Mouse (Mus musculus): ENCODE results near the gene Txndc5. TPM values are rescaled to one million over a fixed set of nuclear protein-coding genes. Genes with fewer than 3 reads are reported as not detected.

Txndc5 gene
- polyA plus RNA-seq, 1 experiment from 2014 or later, result 104 TPM

DNA sequence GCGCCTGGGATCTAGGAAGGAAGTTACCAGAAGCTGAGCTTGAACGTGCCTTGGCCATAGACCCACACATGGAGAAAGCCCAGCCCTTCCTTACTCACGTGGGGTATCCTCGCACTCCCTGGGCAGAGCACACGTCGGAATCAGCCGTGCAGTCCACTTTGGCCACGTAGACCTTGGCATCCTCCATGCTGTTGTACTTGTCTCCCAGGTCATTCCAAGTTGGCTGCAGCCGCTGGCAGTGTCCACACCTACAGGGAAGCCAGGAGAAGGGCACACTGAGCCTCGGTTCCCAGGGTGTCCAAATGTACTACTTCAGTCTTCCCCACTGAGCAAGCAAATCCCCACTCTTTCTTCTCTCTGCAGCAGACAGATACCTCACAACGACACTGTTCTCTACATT lies 5.4 kb downstream of the Txndc5 start:
- no peak overlapping the region for H3K4me2 ChIP-seq
- H3K9ac ChIP-seq, result no peak overlapping the region
- H3K27me3 ChIP-seq (replicated peaks), result no peaks in the 10 kb centered on the region
- ATAC-seq, result no peak
- H3K4me1 ChIP-seq, result peaks cover 31% of the 10 kb centered on the region
- H3K9me3 ChIP-seq (replicated peaks), result no peaks in the 10 kb centered on the region
- H3K36me3 ChIP-seq, result peaks cover 55% of the 10 kb centered on the region
- no peak overlapping the region for H3K27ac ChIP-seq
- no peak overlapping the region for H3K4me3 ChIP-seq
- 84% methylated on average over 11 of the region's 11 CpGs for WGBS (ENCODE audit: insufficient replicate concordance)

DNA sequence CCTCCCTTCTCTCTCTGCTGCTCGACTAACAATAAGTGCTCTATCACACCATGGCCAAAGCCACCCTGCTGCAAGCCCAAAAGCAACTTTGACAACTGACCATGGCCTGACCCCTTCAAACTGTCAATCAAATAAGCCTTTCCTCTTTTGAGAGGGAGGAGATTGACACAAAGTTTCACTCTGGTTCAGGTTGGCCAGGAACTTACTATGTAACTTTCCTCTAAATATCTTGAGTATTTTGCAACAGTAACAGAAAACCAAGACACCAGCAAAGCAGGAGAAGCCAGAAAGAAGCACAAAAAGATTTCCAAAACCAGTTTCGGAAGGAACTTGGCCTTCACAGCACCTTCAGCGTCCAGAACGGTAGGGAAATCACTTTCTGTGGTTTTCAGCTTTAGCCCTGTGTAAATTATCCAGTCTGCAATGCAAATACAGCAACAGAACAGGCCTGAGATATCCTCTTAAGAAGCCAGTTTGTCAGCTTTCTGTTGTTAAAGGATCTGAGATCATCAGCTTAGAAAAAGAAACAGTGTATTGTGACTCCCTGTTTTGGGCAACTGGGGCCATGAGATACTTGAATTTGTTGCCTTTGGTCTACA lies 6.5 kb downstream of the Txndc5 start:
- WGBS (ENCODE audit: insufficient replicate concordance), result 67% methylated on average over 4 of the region's 4 CpGs

DNA sequence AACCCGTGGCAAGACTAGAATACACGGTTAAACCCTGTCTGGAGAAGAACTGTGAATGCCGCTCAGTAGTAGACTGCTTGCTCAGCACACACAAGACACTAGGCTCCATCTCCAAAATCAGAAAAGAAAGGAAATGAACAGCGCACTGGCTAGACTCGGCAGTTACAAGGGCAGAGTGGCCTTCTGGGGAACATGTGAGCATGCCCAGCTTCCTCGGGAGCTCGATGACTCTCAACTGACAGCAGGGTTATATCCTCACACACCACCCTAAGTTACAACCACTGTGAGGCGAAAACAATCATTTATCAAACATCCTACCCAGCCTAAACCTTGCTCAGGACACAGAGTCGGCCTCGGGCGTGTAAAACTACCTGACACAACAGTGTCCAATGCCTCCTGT lies 8.3 kb downstream of the Txndc5 start:
- no peak overlapping the region for H3K27ac ChIP-seq
- no peak overlapping the region for H3K4me2 ChIP-seq
- H3K36me3 ChIP-seq, result peaks cover 79% of the 10 kb centered on the region

More for the DNA sequence above, 6.5 kb downstream of the Txndc5 start:
- Histone ChIP-seq H3K9me3 (replicated peaks) (no peaks in the 10 kb centered on the region), H3K9ac (no peak overlapping the region), H3K4me3 (no peak overlapping the region), H3K4me1 (peaks cover 22% of the 10 kb centered on the region), H3K4me2 (no peak overlapping the region), H3K27me3 (replicated peaks) (no peaks in the 10 kb centered on the region), H3K27ac (no peak overlapping the region), H3K36me3 (peaks cover 66% of the 10 kb centered on the region)
- ATAC-seq, result no peak

DNA sequence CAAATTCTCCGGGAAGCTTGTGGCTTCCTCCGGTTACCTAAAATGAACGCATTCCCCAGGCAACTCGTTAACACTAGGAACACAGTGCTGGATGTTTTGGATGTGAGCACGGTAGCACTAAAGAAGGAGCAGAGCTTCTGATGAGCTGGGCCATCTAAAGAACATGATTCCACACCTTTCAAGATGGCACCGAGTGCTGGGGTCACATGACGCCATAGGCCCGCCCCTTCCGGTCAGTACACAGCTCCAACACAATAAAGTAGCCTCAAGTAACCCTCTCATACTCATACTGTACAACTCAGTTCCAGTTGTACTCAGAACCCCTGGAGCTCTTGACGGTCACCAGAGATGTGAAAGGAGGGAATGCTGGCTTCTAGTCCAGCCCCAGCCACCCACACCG lies 12.0 kb downstream of the Txndc5 start:
- Histone ChIP-seq H3K27ac (no peak overlapping the region), H3K4me1 (no peaks in the 10 kb centered on the region), H3K9me3 (replicated peaks) (no peaks in the 10 kb centered on the region), H3K27me3 (replicated peaks) (no peaks in the 10 kb centered on the region), H3K4me3 (no peak overlapping the region), H3K4me2 (no peak overlapping the region), H3K36me3 (peaks cover 90% of the 10 kb centered on the region), H3K9ac (no peak overlapping the region)
- WGBS (ENCODE audit: insufficient replicate concordance), result 85% methylated on average over 11 of the region's 11 CpGs
- ATAC-seq, result no peak

More for the DNA sequence above, 8.3 kb downstream of the Txndc5 start:
- ATAC-seq, result no peak
- Histone ChIP-seq H3K4me3 (no peak overlapping the region), H3K27me3 (replicated peaks) (no peaks in the 10 kb centered on the region), H3K9me3 (replicated peaks) (no peaks in the 10 kb centered on the region), H3K9ac (no peak overlapping the region), H3K4me1 (peaks cover 4% of the 10 kb centered on the region; the same call in 1 of the 2 replicates)
- 75% methylated on average over 11 of the region's 11 CpGs for WGBS (ENCODE audit: insufficient replicate concordance)

DNA sequence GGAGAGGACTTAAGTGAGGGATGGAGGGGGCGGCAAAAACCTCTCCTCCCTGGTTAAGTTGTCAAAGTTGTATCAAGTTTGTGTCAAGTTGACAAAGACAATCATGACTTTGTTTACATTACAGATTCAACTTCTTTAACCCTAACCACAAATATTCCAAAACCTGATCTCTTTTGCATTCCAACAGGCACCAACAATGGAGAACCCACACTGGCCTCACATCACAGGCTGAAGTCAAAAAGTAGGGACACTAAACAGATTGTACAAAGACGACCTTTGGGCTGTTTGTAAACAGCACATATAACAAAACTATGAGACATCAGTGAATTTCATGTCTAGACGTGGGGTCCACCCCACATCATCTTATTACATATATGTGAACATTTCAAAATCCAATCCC lies 12.8 kb downstream of the Txndc5 start:
- H3K9ac ChIP-seq, result no peak overlapping the region
- ATAC-seq, result no peak
- 69% methylated on average over 3 of the region's 3 CpGs for WGBS (ENCODE audit: insufficient replicate concordance)
- no peaks in the 10 kb centered on the region for H3K9me3 ChIP-seq (replicated peaks)
- H3K27ac ChIP-seq, result no peak overlapping the region
- peaks cover 89% of the 10 kb centered on the region for H3K36me3 ChIP-seq
- no peak overlapping the region for H3K4me3 ChIP-seq
- no peak overlapping the region for H3K4me2 ChIP-seq
- no peaks in the 10 kb centered on the region for H3K4me1 ChIP-seq
- H3K27me3 ChIP-seq (replicated peaks), result no peaks in the 10 kb centered on the region

DNA sequence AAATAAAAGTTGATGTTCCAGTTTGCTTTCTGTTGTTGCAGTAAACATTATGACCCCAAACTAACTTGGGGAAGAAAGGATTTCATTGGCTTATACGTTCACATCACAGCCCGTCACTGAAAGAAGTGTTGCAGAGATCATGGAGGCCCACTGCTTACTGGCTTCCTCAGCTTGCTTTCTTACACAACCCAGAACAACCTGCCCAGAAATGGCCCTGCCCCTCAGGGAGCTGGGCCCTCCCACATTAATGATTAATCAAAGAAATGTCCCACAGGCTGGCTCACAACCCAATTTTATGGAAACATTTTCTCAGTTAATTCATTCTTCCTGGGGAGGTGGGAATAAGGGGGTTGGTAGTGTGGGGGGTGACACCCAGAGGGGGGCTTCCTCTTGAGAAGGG lies 13.2 kb downstream of the Txndc5 start:
- Histone ChIP-seq H3K4me3 (no peak overlapping the region), H3K4me1 (no peaks in the 10 kb centered on the region), H3K36me3 (peaks cover 89% of the 10 kb centered on the region), H3K9ac (no peak overlapping the region), H3K4me2 (no peak overlapping the region), H3K9me3 (replicated peaks) (no peaks in the 10 kb centered on the region), H3K27me3 (replicated peaks) (no peaks in the 10 kb centered on the region), H3K27ac (no peak overlapping the region)
- WGBS (ENCODE audit: insufficient replicate concordance), result 78% methylated on average over 2 of the region's 2 CpGs
- ATAC-seq, result no peak; the same call in 1 of the 2 replicates

DNA sequence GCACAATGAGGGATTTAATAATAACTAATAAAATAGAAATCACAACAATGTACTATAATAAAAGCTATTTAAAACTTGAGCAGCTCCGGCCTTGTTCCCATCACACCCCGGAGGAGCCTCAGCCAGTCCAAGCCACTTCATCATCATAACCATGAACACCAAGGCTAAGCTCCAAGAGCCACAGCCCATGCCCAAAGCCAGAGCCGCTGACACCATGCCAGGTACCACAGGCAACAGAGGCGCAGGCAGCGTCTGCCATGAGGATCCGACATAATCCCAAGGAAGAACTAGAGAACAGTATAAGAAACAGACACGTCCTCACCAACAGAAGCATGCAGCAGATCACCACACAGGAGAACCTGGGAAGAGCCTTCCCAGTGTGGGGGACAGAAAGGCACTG lies 14.7 kb downstream of the Txndc5 start:
- Histone ChIP-seq H3K27ac (no peak overlapping the region), H3K9ac (no peak overlapping the region), H3K4me1 (no peaks in the 10 kb centered on the region), H3K9me3 (replicated peaks) (no peaks in the 10 kb centered on the region), H3K36me3 (peaks cover 89% of the 10 kb centered on the region), H3K4me2 (no peak overlapping the region), H3K27me3 (replicated peaks) (no peaks in the 10 kb centered on the region), H3K4me3 (no peak overlapping the region)
- ATAC-seq, result no peak
- 87% methylated on average over 7 of the region's 7 CpGs for WGBS (ENCODE audit: insufficient replicate concordance)

DNA sequence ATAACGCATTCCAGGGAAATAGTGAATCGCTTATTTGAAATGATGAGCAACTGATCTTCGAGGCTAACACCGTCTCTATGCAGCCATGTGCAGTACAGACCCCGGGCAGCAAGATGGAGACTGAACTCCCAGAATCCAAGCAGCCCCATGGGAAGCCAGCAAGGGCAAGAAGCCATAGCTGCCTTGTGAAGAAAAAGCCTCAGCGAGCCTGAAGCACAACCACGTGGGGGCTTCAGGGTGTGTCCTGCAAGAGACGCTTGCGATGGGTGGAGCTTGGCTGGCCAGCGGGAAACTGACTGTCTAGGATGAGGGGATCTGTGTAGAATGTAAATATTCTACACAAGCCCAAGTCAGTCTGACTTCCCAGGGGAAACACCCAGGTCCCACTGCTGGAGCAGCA lies 16.6 kb downstream of the Txndc5 start:
- H3K4me3 ChIP-seq, result no peak overlapping the region
- no peak overlapping the region for H3K9ac ChIP-seq
- no peak overlapping the region for H3K4me2 ChIP-seq
- WGBS (ENCODE audit: insufficient replicate concordance), result 74% methylated on average over 10 of the region's 10 CpGs
- no peaks in the 10 kb centered on the region for H3K27me3 ChIP-seq (replicated peaks)
- H3K9me3 ChIP-seq (replicated peaks), result no peaks in the 10 kb centered on the region
- no peaks in the 10 kb centered on the region for H3K4me1 ChIP-seq
- H3K36me3 ChIP-seq, result peaks cover 89% of the 10 kb centered on the region
- no peak for ATAC-seq
- H3K27ac ChIP-seq, result no peak overlapping the region

DNA sequence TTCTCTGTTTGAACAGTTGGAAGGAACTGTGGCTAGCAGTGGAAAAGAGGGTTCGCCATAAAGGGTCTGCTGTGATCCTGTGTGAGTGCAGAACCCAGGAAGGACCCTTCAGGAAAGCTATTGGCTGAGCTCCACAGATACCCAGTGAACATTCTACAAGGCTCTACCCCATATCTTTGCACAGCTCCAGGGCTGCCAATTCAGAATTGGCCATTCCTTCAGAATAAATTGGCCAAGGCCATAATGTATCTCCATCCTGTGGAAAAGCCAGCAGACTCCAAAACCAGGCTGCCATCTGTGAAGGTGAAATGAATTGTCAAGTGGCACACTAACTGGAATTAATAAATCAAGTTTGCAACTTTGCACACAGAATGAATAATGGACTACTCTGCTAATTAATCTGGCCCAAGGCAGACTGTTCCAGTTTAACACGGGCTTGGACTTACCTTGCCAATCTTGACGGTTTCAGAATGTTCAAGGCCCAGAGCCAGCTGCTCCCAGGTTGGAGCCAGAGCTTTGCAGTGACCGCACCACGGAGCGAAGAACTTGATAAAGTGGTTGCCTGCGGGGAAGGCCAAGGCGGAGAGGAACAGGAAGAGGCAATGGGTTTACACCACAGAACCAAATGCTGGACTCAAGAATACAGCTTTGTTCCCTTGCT lies 18.8 kb downstream of the Txndc5 start:
- ATAC-seq, result no peak
- 82% methylated on average over 8 of the region's 8 CpGs for WGBS (ENCODE audit: insufficient replicate concordance)
- Histone ChIP-seq H3K4me2 (no peak overlapping the region), H3K27ac (no peak overlapping the region), H3K4me3 (no peak overlapping the region), H3K4me1 (no peaks in the 10 kb centered on the region), H3K36me3 (peaks cover 96% of the 10 kb centered on the region), H3K27me3 (replicated peaks) (no peaks in the 10 kb centered on the region), H3K9ac (no peak overlapping the region), H3K9me3 (replicated peaks) (no peaks in the 10 kb centered on the region)

DNA sequence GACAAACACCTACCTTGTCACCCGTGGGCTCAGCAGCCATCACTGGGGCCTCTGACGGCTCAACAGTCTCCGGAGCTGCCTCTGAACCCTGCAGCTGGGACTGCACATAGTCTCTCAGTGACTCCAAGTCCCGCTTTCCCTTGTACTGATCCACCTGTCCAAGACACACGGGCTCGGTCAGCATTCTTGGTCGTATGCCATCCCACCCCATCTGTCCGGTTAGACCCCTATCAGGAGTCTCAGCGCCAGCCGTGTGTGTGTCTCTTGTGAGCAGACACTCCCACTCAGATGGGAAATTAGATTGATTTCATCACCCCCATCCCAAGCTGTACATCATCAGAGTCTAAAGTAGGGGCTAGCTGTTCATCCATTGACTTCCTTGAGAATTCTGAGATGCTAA lies 21.7 kb downstream of the Txndc5 start:
- H3K36me3 ChIP-seq, result peaks cover 99% of the 10 kb centered on the region
- no peaks in the 10 kb centered on the region for H3K27me3 ChIP-seq (replicated peaks)
- no peak for ATAC-seq
- no peak overlapping the region for H3K4me3 ChIP-seq
- no peaks in the 10 kb centered on the region for H3K9me3 ChIP-seq (replicated peaks)
- H3K4me1 ChIP-seq, result peaks cover 5% of the 10 kb centered on the region; the same call in 1 of the 2 replicates
- H3K9ac ChIP-seq, result no peak overlapping the region
- no peak overlapping the region for H3K4me2 ChIP-seq
- H3K27ac ChIP-seq, result no peak overlapping the region
- WGBS (ENCODE audit: insufficient replicate concordance), result 81% methylated on average over 10 of the region's 10 CpGs

DNA sequence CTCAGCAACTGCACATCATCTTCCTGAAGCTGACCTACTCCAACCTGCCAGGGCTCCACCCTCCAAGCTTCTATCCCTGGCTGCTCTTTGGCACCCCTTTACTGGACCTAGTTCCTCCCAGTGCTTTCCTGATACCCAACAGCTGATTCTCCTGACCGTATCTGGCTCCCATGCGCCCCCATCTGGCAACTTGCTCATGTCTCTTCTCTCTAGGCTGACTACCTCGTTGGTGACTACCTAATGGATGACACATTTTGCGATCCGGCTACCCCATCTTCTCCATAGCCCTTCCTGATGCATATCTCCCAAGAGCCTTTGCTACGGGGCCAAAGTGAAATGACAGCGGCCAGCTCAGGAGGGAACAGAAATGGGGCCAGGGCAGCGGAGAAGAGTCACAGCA lies 22.3 kb downstream of the Txndc5 start:
- no peaks in the 10 kb centered on the region for H3K27me3 ChIP-seq (replicated peaks)
- no peak overlapping the region for H3K4me2 ChIP-seq
- no peak for ATAC-seq
- no peak overlapping the region for H3K4me3 ChIP-seq
- 79% methylated on average over 8 of the region's 8 CpGs for WGBS (ENCODE audit: insufficient replicate concordance)
- no peak overlapping the region for H3K9ac ChIP-seq
- H3K9me3 ChIP-seq (replicated peaks), result no peaks in the 10 kb centered on the region
- peaks cover 100% of the 10 kb centered on the region for H3K36me3 ChIP-seq
- H3K27ac ChIP-seq, result no peak overlapping the region
- H3K4me1 ChIP-seq, result peaks cover 5% of the 10 kb centered on the region; the same call in 1 of the 2 replicates

DNA sequence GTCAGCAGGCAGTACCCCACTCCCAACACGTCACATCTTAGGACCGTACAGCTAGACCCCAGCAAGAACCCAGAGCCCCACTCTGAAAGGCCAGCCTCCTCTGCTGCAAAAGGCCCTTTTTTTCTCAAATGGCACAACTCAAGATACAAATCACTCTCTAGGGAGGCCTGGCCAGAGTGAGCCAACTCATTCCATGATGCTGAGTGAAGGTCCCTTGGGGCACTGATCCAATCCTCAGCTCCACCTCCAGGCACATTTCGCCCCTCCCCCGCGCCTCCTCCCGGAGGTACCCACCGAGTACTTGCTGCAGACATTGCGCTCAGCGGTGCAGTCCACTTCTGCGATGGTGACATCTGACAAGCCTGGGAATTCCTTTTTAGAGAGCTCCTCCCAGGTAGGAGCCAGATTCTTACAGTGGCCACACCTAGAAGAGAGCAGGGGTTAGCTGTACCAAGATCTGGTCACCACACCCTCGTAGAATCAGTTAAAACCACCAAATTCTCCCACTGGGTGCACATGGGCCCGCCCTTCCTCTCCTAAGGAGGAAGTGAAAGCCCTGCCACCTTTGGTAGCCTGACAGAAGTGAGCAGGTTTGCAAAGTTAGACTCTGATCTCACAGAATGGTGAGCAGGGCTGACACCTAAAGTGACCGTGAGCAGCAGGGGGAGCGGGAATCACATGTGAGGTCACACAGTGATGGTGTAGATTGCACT lies 25.3 kb downstream of the Txndc5 start:
- 79% methylated on average over 14 of the region's 14 CpGs for WGBS (ENCODE audit: insufficient replicate concordance)
- Histone ChIP-seq H3K27me3 (replicated peaks) (no peaks in the 10 kb centered on the region), H3K36me3 (peaks cover 92% of the 10 kb centered on the region), H3K9me3 (replicated peaks) (no peaks in the 10 kb centered on the region), H3K4me3 (no peak overlapping the region), H3K4me1 (peaks cover 5% of the 10 kb centered on the region; the same call in 1 of the 2 replicates), H3K4me2 (no peak overlapping the region), H3K9ac (no peak overlapping the region), H3K27ac (no peak overlapping the region)
- ATAC-seq, result no peak
